Mouse (Mus musculus) erythroblast, adult 5-6 weeks (primary cell): ENCODE measurements around the gene Ces4a. TPM values are rescaled to one million over a fixed set of nuclear protein-coding genes. Genes with fewer than 3 reads are reported as not detected.
"Not testable (repeated sequence)": the region's sequence is repeated elsewhere in the genome, so short reads cannot be mapped to it uniquely, and the experiment has no call there.

Source experiments
- ATAC-seq: replicated peaks from 2 replicates; pipeline ENCODE4 v1.8.0; 2016; ENCODE audit warnings: moderate number of reproducible peaks, mild to moderate bottlenecking, moderate TSS enrichment, inconsistent platforms; ENCODE audit not compliant: poor library complexity, low FRiP score, severe bottlenecking
- total RNA-seq, 2 experiments: library from RNA; stranded (forward) in 1 of 2; stranded (reverse) in 1 of 2; fragments of 150-400 nt in 1 of 2; fragments of 200-764, 138-1000 nt in 1 of 2; gene quantifications; 2 replicates each; pipeline versions ENCODE4 v1.2.3 to v1.2.4; 2015 to 2017; ENCODE audit warnings: low replicate concordance in 2 of 2

Gene Ces4a
- total RNA-seq, 2 experiments from 2014 or later, result not detected

GRCm38 (mm10) chr8:105165191-105165590 is 33.6 kb downstream of the Ces4a start:
- ATAC-seq, result no peak

- ATAC-seq, result no peak
Observed at GRCm38 (mm10) chr8:105167116-105167515, 35.5 kb downstream of the Ces4a start.

GRCm38 (mm10) chr8:105169582-105169981 is 38.0 kb downstream of the Ces4a start:
- no peak for ATAC-seq

- no peak for ATAC-seq
Observed at GRCm38 (mm10) chr8:105170041-105170380, 38.4 kb downstream of the Ces4a start.

- no peak for ATAC-seq
Observed at GRCm38 (mm10) chr8:105170381-105171115, 38.9 kb downstream of the Ces4a start, which contains the start of gene Cbfb. TSS of gene Cbfb (plus strand) at chr8:105170674.

DNA sequence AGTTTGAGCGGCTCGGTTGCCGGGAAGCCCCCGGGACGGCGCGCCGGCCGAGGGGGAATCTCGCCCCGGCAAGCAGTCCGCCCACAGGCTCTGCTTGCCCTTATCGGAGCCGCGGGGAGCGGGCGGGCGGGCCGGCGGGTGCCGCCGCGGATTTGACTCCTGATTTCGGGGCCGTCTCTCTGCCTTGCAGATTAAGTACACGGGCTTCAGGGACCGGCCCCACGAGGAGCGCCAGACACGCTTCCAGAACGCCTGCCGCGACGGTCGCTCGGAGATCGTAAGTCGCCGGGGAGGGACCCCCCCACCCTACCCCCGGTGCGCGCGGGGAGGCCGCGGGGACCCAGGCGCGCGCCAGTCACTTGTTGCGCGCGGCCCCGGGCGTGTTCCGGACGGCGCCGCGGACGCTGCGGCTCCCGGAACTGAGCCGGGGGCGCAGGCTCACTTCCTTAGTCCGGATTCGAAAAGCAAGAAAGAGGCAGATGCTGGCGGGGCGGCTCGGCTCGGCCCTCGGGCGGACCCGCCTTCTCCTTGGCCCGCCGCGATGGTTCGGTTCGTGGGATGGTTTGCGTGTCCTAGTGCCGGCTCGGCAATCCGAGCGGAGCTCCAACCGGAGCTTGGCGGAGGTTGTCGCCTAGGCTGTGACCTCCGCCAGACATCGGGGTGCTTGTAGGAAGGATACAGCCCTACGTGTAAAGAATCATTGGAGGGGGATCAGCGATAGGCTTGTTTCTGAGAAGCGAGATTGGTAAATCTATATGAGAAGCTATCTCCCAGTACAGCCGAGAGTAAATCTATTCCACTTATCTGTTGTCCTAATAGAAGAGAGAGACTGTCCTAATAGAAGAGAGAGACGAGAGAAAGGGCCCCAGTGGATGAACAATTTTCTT is 39.8 kb downstream of the Ces4a start:
- ATAC-seq, result no peak

DNA sequence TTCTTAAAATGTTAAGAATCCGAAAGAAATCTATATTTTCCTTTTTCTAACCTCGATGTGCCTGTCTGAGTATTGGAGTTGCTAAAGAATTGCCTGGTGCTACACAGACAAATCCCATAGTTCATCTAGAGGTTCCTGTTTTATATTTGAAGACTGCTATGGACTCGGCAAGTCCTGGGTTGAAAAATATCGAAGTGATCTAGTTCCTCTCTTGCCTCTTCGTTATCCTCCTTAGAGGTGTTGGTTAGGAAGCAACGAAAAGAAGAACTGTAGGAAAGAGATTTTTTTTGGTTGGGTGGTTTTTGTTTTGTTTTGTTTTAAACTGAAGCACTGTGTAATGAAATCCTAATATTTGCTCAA is 40.4 kb downstream of the Ces4a start:
- ATAC-seq, result no peak

DNA sequence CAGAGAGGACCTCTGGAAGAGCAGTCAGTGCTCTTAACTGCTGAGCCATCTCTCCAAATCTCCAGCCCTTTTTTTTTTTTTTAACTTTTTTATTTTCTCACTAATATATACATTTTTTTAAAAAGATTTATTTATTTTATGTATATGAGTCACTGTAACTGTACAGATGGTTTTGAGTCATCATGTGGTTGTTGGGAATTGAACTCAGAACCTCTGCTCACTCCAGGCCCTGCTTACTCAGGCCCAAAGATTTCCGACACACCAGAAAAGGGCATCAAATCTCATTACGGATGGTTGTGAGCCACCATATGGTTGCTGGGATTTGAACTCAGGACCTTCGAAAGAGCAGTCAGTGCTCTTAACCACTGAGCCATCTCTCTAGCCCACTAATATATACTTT is 43.7 kb downstream of the Ces4a start:
- not testable (repeated sequence) for ATAC-seq

GRCm38 (mm10) chr8:105178211-105178800 is 46.7 kb downstream of the Ces4a start:
- no peak for ATAC-seq

GRCm38 (mm10) chr8:105182201-105182600 is 50.6 kb downstream of the Ces4a start:
- no peak for ATAC-seq

DNA sequence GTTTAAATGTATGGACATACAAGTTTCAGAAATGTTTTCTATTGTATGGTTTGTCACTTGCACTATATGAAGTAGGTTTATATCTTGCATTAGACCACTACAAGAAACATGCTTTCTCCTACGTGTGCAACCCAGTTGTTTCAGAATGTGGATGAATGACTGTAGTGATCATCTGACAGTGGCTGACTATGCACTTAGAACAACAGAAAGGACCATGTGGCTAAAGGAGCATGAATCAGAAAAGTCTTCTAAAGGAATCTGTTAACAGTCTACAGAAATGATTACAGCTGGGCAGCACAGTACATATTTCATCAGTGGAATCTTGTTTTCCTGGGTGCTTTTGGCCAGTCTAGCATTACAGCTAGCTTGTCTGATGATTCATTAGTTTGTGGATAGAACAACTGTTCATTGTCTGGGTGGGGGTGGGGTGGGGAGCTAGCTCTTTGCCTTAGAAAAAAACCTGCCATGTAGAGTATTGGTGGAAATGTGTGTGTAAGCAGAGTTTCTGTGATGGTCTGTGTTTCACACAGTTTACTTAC is 54.9 kb downstream of the Ces4a start:
- ATAC-seq, result no peak

DNA sequence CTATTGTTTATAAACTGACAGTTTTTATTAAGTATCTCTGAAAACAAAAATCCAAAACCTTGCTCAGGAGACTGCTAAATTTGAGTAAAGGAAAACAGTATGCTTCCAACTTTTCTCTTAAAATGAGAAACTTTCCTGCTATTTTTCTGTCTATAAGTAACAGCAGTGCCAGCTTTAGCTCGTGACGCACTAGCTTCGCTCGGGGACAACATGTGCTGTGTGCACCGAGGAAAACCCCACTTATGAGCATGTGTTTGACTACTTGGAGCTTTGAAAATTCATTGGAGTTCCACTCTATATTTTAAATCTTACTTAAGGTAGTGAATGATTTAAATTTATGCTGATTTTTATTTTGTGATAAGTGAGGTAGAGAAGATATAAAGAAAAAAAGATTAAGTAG is 60.6 kb downstream of the Ces4a start:
- no peak for ATAC-seq

Other genes with a start within 250 kb of the Ces4a start
- gene Ces2e, start 205.5 kb upstream of the Ces4a start, total RNA-seq (2015; ENCODE audit: low replicate concordance), result not detected in 2 replicates
- gene Ces2e, start 205.5 kb upstream of the Ces4a start, total RNA-seq (2017; ENCODE audit: low replicate concordance), result not detected in 2 replicates
- gene Ces2f, start 184.4 kb upstream of the Ces4a start, total RNA-seq (2015; ENCODE audit: low replicate concordance), result not detected in 2 replicates
- gene Ces2f, start 184.4 kb upstream of the Ces4a start, total RNA-seq (2017; ENCODE audit: low replicate concordance), result not detected in 2 replicates
- gene Ces2g, start 170.1 kb upstream of the Ces4a start, total RNA-seq (2015; ENCODE audit: low replicate concordance), result 255 and 269 TPM in 2 replicates
- gene Ces2g, start 170.1 kb upstream of the Ces4a start, total RNA-seq (2017; ENCODE audit: low replicate concordance), result 137 and 175 TPM in 2 replicates
- gene Ces2h, start 130.9 kb upstream of the Ces4a start, total RNA-seq (2015; ENCODE audit: low replicate concordance), result not detected in 2 replicates
- gene Ces2h, start 130.9 kb upstream of the Ces4a start, total RNA-seq (2017; ENCODE audit: low replicate concordance), result not detected in 2 replicates
- gene Ces3a, start 83.2 kb upstream of the Ces4a start, total RNA-seq (2015; ENCODE audit: low replicate concordance), result not detected in 2 replicates
- gene Ces3a, start 83.2 kb upstream of the Ces4a start, total RNA-seq (2017; ENCODE audit: low replicate concordance), result not detected in 2 replicates
- not detected in 2 replicates for gene Ces3b, start 48.0 kb upstream of the Ces4a start, total RNA-seq (2015; ENCODE audit: low replicate concordance)
- gene Ces3b, start 48.0 kb upstream of the Ces4a start, total RNA-seq (2017; ENCODE audit: low replicate concordance), result not detected in 2 replicates
- gene Cbfb, start 38.9 kb downstream of the Ces4a start, total RNA-seq (2015; ENCODE audit: low replicate concordance), result 28.6 and 37.6 TPM in 2 replicates
- gene Cbfb, start 38.9 kb downstream of the Ces4a start, total RNA-seq (2017; ENCODE audit: low replicate concordance), result 27.2 and 33.1 TPM in 2 replicates
- 16.9 and 22.5 TPM in 2 replicates for gene D230025D16Rik, start 93.3 kb downstream of the Ces4a start, total RNA-seq (2015; ENCODE audit: low replicate concordance)
- 20.1 and 22.6 TPM in 2 replicates for gene D230025D16Rik, start 93.3 kb downstream of the Ces4a start, total RNA-seq (2017; ENCODE audit: low replicate concordance)
- not detected in 2 replicates for gene B3gnt9, start 123.4 kb downstream of the Ces4a start, total RNA-seq (2015; ENCODE audit: low replicate concordance)
- 0.09 TPM in 1 of 2 replicates, not detected in the other for gene B3gnt9, start 123.4 kb downstream of the Ces4a start, total RNA-seq (2017; ENCODE audit: low replicate concordance)
- 2.3 and 3.5 TPM in 2 replicates for gene Tradd, start 132.8 kb downstream of the Ces4a start, total RNA-seq (2015; ENCODE audit: low replicate concordance)
- 3.6 and 5.9 TPM in 2 replicates for gene Tradd, start 132.8 kb downstream of the Ces4a start, total RNA-seq (2017; ENCODE audit: low replicate concordance)
- 1.3 and 3.5 TPM in 2 replicates for gene Fbxl8, start 132.8 kb downstream of the Ces4a start, total RNA-seq (2015; ENCODE audit: low replicate concordance)
- 0.28 and 0.94 TPM in 2 replicates for gene Fbxl8, start 132.8 kb downstream of the Ces4a start, total RNA-seq (2017; ENCODE audit: low replicate concordance)
- not detected in 2 replicates for gene Hsf4, start 138.0 kb downstream of the Ces4a start, total RNA-seq (2015; ENCODE audit: low replicate concordance)
- not detected in 2 replicates for gene Hsf4, start 138.0 kb downstream of the Ces4a start, total RNA-seq (2017; ENCODE audit: low replicate concordance)
- gene Nol3, start 144.3 kb downstream of the Ces4a start, total RNA-seq (2015; ENCODE audit: low replicate concordance), result not detected in 2 replicates
- not detected in 2 replicates for gene Nol3, start 144.3 kb downstream of the Ces4a start, total RNA-seq (2017; ENCODE audit: low replicate concordance)
- gene 4931428F04Rik, start 158.1 kb downstream of the Ces4a start, total RNA-seq (2015; ENCODE audit: low replicate concordance), result 1.0 and 3.8 TPM in 2 replicates
- gene 4931428F04Rik, start 158.1 kb downstream of the Ces4a start, total RNA-seq (2017; ENCODE audit: low replicate concordance), result 0.70 and 1.2 TPM in 2 replicates
- 0.38 and 5.9 TPM in 2 replicates for gene Exoc3l, start 164.3 kb downstream of the Ces4a start, total RNA-seq (2015; ENCODE audit: low replicate concordance)
- gene Exoc3l, start 164.3 kb downstream of the Ces4a start, total RNA-seq (2017; ENCODE audit: low replicate concordance), result 15.0 and 26.8 TPM in 2 replicates
- gene E2f4, start 165.9 kb downstream of the Ces4a start, total RNA-seq (2015; ENCODE audit: low replicate concordance), result 289 and 294 TPM in 2 replicates
- 120 and 129 TPM in 2 replicates for gene E2f4, start 165.9 kb downstream of the Ces4a start, total RNA-seq (2017; ENCODE audit: low replicate concordance)
- 13.8 and 17.3 TPM in 2 replicates for gene Elmo3, start 173.8 kb downstream of the Ces4a start, total RNA-seq (2015; ENCODE audit: low replicate concordance)
- gene Elmo3, start 173.8 kb downstream of the Ces4a start, total RNA-seq (2017; ENCODE audit: low replicate concordance), result 22.1 and 30.7 TPM in 2 replicates
- 13.4 and 35.9 TPM in 2 replicates for gene Lrrc29, start 194.5 kb downstream of the Ces4a start, total RNA-seq (2015; ENCODE audit: low replicate concordance)
- gene Lrrc29, start 194.5 kb downstream of the Ces4a start, total RNA-seq (2017; ENCODE audit: low replicate concordance), result 26.2 and 28.6 TPM in 2 replicates
- 51.2 and 56.3 TPM in 2 replicates for gene Tmem208, start 194.6 kb downstream of the Ces4a start, total RNA-seq (2015; ENCODE audit: low replicate concordance)
- gene Tmem208, start 194.6 kb downstream of the Ces4a start, total RNA-seq (2017; ENCODE audit: low replicate concordance), result 18.5 and 26.9 TPM in 2 replicates
- 0.19 and 3.8 TPM in 2 replicates for gene Fhod1, start 216.2 kb downstream of the Ces4a start, total RNA-seq (2015; ENCODE audit: low replicate concordance)
- gene Fhod1, start 216.2 kb downstream of the Ces4a start, total RNA-seq (2017; ENCODE audit: low replicate concordance), result 0.56 and 1.0 TPM in 2 replicates
- 1.7 TPM in 1 of 2 replicates, not detected in the other for gene Slc9a5, start 217.0 kb downstream of the Ces4a start, total RNA-seq (2015; ENCODE audit: low replicate concordance)
- gene Slc9a5, start 217.0 kb downstream of the Ces4a start, total RNA-seq (2017; ENCODE audit: low replicate concordance), result not detected in 2 replicates
- not detected in 2 replicates for gene Plekhg4, start 241.5 kb downstream of the Ces4a start, total RNA-seq (2015; ENCODE audit: low replicate concordance)
- gene Plekhg4, start 241.5 kb downstream of the Ces4a start, total RNA-seq (2017; ENCODE audit: low replicate concordance), result not detected in 2 replicates